Mouse (Mus musculus) myocyte (in vitro differentiated cells): ENCODE measurements around the gene Popdc2.

Experiments
- E2F4 ChIP-seq: IDR thresholded peaks from one replicate; pipeline ENCODE4 v1.6.1; 2011; ENCODE audit warnings: mild to moderate bottlenecking, control low read depth, moderate library complexity; ENCODE audit not compliant: insufficient read depth
- MAX ChIP-seq: IDR thresholded peaks from one replicate; pipeline ENCODE4 v1.6.1; 2011; ENCODE audit warnings: low read depth, mild to moderate bottlenecking, control low read depth
- MYOD1 ChIP-seq, 3 experiments: IDR thresholded peaks; one replicate each; pipeline ENCODE4 v1.6.1; 2011; ENCODE audit warnings: control low read depth in 2 of 3, low read depth in 2 of 3, mild to moderate bottlenecking in 2 of 3, moderate library complexity in 1 of 3; ENCODE audit not compliant: insufficient read length in 2 of 3, control insufficient read depth in 1 of 3
- MYOG ChIP-seq, 3 experiments: IDR thresholded peaks; one replicate each; pipeline ENCODE4 v1.6.1; 2011; ENCODE audit warnings: control low read depth in 2 of 3, low read depth in 2 of 3, mild to moderate bottlenecking in 2 of 3; ENCODE audit not compliant: insufficient read length in 2 of 3, control insufficient read depth in 1 of 3, insufficient read depth in 1 of 3
- POLR2A ChIP-seq: IDR thresholded peaks from one replicate; pipeline ENCODE4 v1.6.1; 2011; ENCODE audit warnings: low read depth, mild to moderate bottlenecking, control low read depth, moderate library complexity; ENCODE audit not compliant: insufficient read length
- TCF12 ChIP-seq: IDR thresholded peaks from one replicate; pipeline ENCODE4 v1.6.1; 2011; ENCODE audit warnings: mild to moderate bottlenecking, control low read depth; ENCODE audit not compliant: poor library complexity, insufficient read depth, severe bottlenecking
- TCF3 ChIP-seq: IDR thresholded peaks from one replicate; pipeline ENCODE4 v1.6.1; 2011; ENCODE audit warnings: low read depth, control low read depth; ENCODE audit not compliant: insufficient read length
- USF1 ChIP-seq: IDR thresholded peaks from one replicate; pipeline ENCODE4 v1.6.1; 2011; ENCODE audit warnings: low read depth, mild to moderate bottlenecking, control low read depth, moderate library complexity

DNA sequence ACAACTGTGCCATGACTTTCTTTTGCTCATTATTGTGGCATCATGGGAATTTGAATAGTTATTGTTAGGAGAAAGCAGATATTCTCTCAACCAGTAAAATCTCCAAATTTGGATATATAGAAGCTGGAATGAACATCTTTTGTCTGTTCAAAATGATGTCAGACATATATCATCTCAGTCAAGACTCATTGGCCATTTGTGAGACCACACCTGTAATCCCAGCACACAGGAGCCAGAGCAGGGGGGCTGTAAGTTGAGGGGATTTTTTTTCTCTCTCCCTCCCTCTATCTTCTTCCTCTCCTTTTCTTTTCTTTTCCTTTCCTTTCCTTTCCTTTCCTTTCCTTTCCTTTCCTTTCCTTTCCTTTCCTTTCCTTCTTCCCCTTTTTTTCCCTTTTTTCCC, 9.2 kb upstream of the Popdc2 start:
- TF ChIP-seq E2F4 (no peak), MAX (no peak), POLR2A (no peak), TCF12 (no peak), USF1 (no peak), MYOD1 (IDR thresholded peaks at IDR 0.05; ENCODE audit: control insufficient read depth in 1 of 3, insufficient read length in 2 of 3, low read depth in 2 of 3) (no peak), MYOG (IDR thresholded peaks at IDR 0.05; ENCODE audit: control insufficient read depth in 1 of 3, insufficient read depth in 1 of 3, insufficient read length in 2 of 3, low read depth in 2 of 3) (no peak), TCF3 (no peak)
